Mouse (Mus musculus) kidney, postnatal 36 days (tissue): ENCODE data around the gene Vmn1r4.

Experiments used
- DNase-seq, 2 experiments: peaks; one replicate each; pipeline ENCODE4 v3.0.0; 2021 to 2022; ENCODE audit warnings: mixed read lengths in 2 of 2

The Vmn1r4 gene

GRCm38 (mm10) chr6:56923726-56924707 lies at the start of gene Vmn1r4, which contains the start of gene Nt5c3:
TSS of gene Vmn1r4 (plus strand) at chr6:56924015.
TSS of gene Nt5c3 (minus strand) at chr6:56923932.
- peak; percentile 95 to 97 for DNase-seq

GRCm38 (mm10) chr6:56876870-56877269 lies 46.9 kb upstream of the Vmn1r4 start:
- no peak for DNase-seq

GRCm38 (mm10) chr6:56877985-56878384 lies 45.8 kb upstream of the Vmn1r4 start:
- no peak for DNase-seq

- DNase-seq: no peak
Observed at GRCm38 (mm10) chr6:56879352-56879955, 44.4 kb upstream of the Vmn1r4 start.

GRCm38 (mm10) chr6:56888561-56888960 lies 35.3 kb upstream of the Vmn1r4 start:
- DNase-seq: no peak

- no peak for DNase-seq
Observed at GRCm38 (mm10) chr6:56890762-56891161, 33.1 kb upstream of the Vmn1r4 start.

- no peak for DNase-seq
Observed at GRCm38 (mm10) chr6:56899601-56900000, 24.2 kb upstream of the Vmn1r4 start.

GRCm38 (mm10) chr6:56901336-56901735 lies 22.5 kb upstream of the Vmn1r4 start:
- DNase-seq: no peak

GRCm38 (mm10) chr6:56901824-56902386 lies 21.9 kb upstream of the Vmn1r4 start:
- peak; percentile 79 to 85 for DNase-seq

GRCm38 (mm10) chr6:56902606-56903520 lies 21.0 kb upstream of the Vmn1r4 start:
- no peak for DNase-seq

GRCm38 (mm10) chr6:56903831-56904230 lies 20.0 kb upstream of the Vmn1r4 start:
- peak; percentile 40 to 46 for DNase-seq

GRCm38 (mm10) chr6:56904330-56904729 lies 19.5 kb upstream of the Vmn1r4 start:
- no peak for DNase-seq

GRCm38 (mm10) chr6:56904982-56905381 lies 18.8 kb upstream of the Vmn1r4 start:
- DNase-seq: no peak

GRCm38 (mm10) chr6:56905486-56905885 lies 18.3 kb upstream of the Vmn1r4 start:
- DNase-seq: no peak

GRCm38 (mm10) chr6:56906121-56906846 lies 17.5 kb upstream of the Vmn1r4 start:
- DNase-seq: peak; percentile 70 to 79

- DNase-seq: no peak
Observed at GRCm38 (mm10) chr6:56907973-56908372, 15.8 kb upstream of the Vmn1r4 start.

GRCm38 (mm10) chr6:56908397-56908796 lies 15.4 kb upstream of the Vmn1r4 start:
- DNase-seq: no peak

GRCm38 (mm10) chr6:56908912-56909311 lies 14.9 kb upstream of the Vmn1r4 start:
- peak; percentile 78 to 87 for DNase-seq

GRCm38 (mm10) chr6:56910910-56911309 lies 12.9 kb upstream of the Vmn1r4 start:
- no peak for DNase-seq

- no peak for DNase-seq
Observed at GRCm38 (mm10) chr6:56913092-56913858, 10.5 kb upstream of the Vmn1r4 start.

- DNase-seq: no peak
Observed at GRCm38 (mm10) chr6:56916279-56916678, 7.5 kb upstream of the Vmn1r4 start.
